Mouse (Mus musculus): Measurements from ENCODE around the gene Pias3. TPM values are rescaled to one million over a fixed set of nuclear protein-coding genes. Genes with fewer than 3 reads are reported as not detected.
"Not testable (repeated sequence)": the region's sequence is repeated elsewhere in the genome, so short reads cannot be mapped to it uniquely, and the experiment has no call there.

Pias3 gene
- 22.0 and 34.9 TPM in 2 replicates for polyA plus RNA-seq (2011; ENCODE audit: insufficient read depth, insufficient read length, low replicate concordance, missing spikeins)

- WGBS, result 1% methylated on average over 35 of the region's 35 CpGs
- TF ChIP-seq CTCF (IDR thresholded peaks at IDR 0.05; ENCODE audit: control insufficient read depth, insufficient read depth, low read length) (no peak), POLR2A (IDR thresholded peaks at IDR 0.05; ENCODE audit: borderline replicate concordance, control insufficient read depth, low read depth, low read length) (peak; percentile 64; the same call in 1 of the 2 replicates)
- H3K27ac ChIP-seq (ENCODE audit: control insufficient read depth, insufficient read depth, low read depth, low read length, poor library complexity), result peak within 1 kb of the TSS; percentile 99
- H3K4me1 ChIP-seq (ENCODE audit: control insufficient read depth, insufficient read depth, low read length), result no peaks in the 10 kb centered on the region; the same call in 1 of the 2 replicates
- H3K4me3 ChIP-seq (replicated peaks; ENCODE audit: control insufficient read depth, low read depth, low read length), result peak within 1 kb of the TSS; percentile 90
These were observed at the start of gene Pias3 for GRCm38 (mm10) chr3:96696198-96696765. Gene Pias3 (plus strand): TSS chr3:96696384.

- TF ChIP-seq POLR2A (IDR thresholded peaks at IDR 0.05; ENCODE audit: borderline replicate concordance, control insufficient read depth, low read depth, low read length) (no peak), CTCF (IDR thresholded peaks at IDR 0.05; ENCODE audit: control insufficient read depth, insufficient read depth, low read length) (no peak)
- Histone ChIP-seq H3K4me1 (ENCODE audit: control insufficient read depth, insufficient read depth, low read length) (no peaks in the 10 kb centered on the region), H3K27ac (ENCODE audit: control insufficient read depth, insufficient read depth, low read depth, low read length, poor library complexity) (no peak overlapping the region), H3K4me3 (replicated peaks; ENCODE audit: control insufficient read depth, low read depth, low read length) (no peak overlapping the region)
- WGBS, result 85% methylated on average over 3 of the region's 3 CpGs
These were observed 48.8 kb upstream of the Pias3 start for GRCm38 (mm10) chr3:96647365-96647764.

- H3K4me3 ChIP-seq (replicated peaks; ENCODE audit: control insufficient read depth, low read depth, low read length), result no peak overlapping the region
- TF ChIP-seq CTCF (IDR thresholded peaks at IDR 0.05; ENCODE audit: control insufficient read depth, insufficient read depth, low read length) (no peak), POLR2A (IDR thresholded peaks at IDR 0.05; ENCODE audit: borderline replicate concordance, control insufficient read depth, low read depth, low read length) (no peak)
- no peaks in the 10 kb centered on the region for H3K4me1 ChIP-seq (ENCODE audit: control insufficient read depth, insufficient read depth, low read length)
- WGBS, result 41% methylated on average over 2 of the region's 2 CpGs
- H3K27ac ChIP-seq (ENCODE audit: control insufficient read depth, insufficient read depth, low read depth, low read length, poor library complexity), result no peak overlapping the region
These were observed 35.3 kb upstream of the Pias3 start for GRCm38 (mm10) chr3:96660901-96661300.

GRCm38 (mm10) chr3:96662731-96663316 lies 33.4 kb upstream of the Pias3 start:
- no peak overlapping the region for H3K27ac ChIP-seq (ENCODE audit: control insufficient read depth, insufficient read depth, low read depth, low read length, poor library complexity)
- H3K4me1 ChIP-seq (ENCODE audit: control insufficient read depth, insufficient read depth, low read length), result no peaks in the 10 kb centered on the region
- no peak for TF ChIP-seq CTCF (IDR thresholded peaks at IDR 0.05; ENCODE audit: control insufficient read depth, insufficient read depth, low read length)
- no peak for TF ChIP-seq POLR2A (IDR thresholded peaks at IDR 0.05; ENCODE audit: borderline replicate concordance, control insufficient read depth, low read depth, low read length)
- WGBS, result 78% methylated on average over 8 of the region's 8 CpGs
- no peak overlapping the region for H3K4me3 ChIP-seq (replicated peaks; ENCODE audit: control insufficient read depth, low read depth, low read length)

- TF ChIP-seq POLR2A (IDR thresholded peaks at IDR 0.05; ENCODE audit: borderline replicate concordance, control insufficient read depth, low read depth, low read length), result no peak
- peak; percentile 27 for TF ChIP-seq CTCF (IDR thresholded peaks at IDR 0.05; ENCODE audit: control insufficient read depth, insufficient read depth, low read length)
These were observed 32.5 kb upstream of the Pias3 start for GRCm38 (mm10) chr3:96663432-96664239.

GRCm38 (mm10) chr3:96665732-96666363 lies 30.3 kb upstream of the Pias3 start:
- not testable (repeated sequence) for H3K27ac ChIP-seq (ENCODE audit: control insufficient read depth, insufficient read depth, low read depth, low read length, poor library complexity); H3K4me3 ChIP-seq (replicated peaks; ENCODE audit: control insufficient read depth, low read depth, low read length); H3K4me1 ChIP-seq (ENCODE audit: control insufficient read depth, insufficient read depth, low read length)
- WGBS, result 77% methylated on average over 7 of the region's 7 CpGs

More at GRCm38 (mm10) chr3:96663432-96664239, 32.5 kb upstream of the Pias3 start:
- WGBS, result 8% methylated on average over 18 of the region's 18 CpGs
- Histone ChIP-seq H3K4me3 (replicated peaks; ENCODE audit: control insufficient read depth, low read depth, low read length) (peak overlapping the region; percentile 0), H3K4me1 (ENCODE audit: control insufficient read depth, insufficient read depth, low read length) (no peaks in the 10 kb centered on the region), H3K27ac (ENCODE audit: control insufficient read depth, insufficient read depth, low read depth, low read length, poor library complexity) (no peak overlapping the region)

- 90% methylated on average over 5 of the region's 5 CpGs for WGBS
- H3K4me1 ChIP-seq (ENCODE audit: control insufficient read depth, insufficient read depth, low read length), result no peaks in the 10 kb centered on the region
- H3K4me3 ChIP-seq (replicated peaks; ENCODE audit: control insufficient read depth, low read depth, low read length), result no peak overlapping the region
- no peak overlapping the region for H3K27ac ChIP-seq (ENCODE audit: control insufficient read depth, insufficient read depth, low read depth, low read length, poor library complexity)
- TF ChIP-seq POLR2A (IDR thresholded peaks at IDR 0.05; ENCODE audit: borderline replicate concordance, control insufficient read depth, low read depth, low read length) (no peak), CTCF (IDR thresholded peaks at IDR 0.05; ENCODE audit: control insufficient read depth, insufficient read depth, low read length) (no peak)
These were observed 29.3 kb upstream of the Pias3 start for GRCm38 (mm10) chr3:96666916-96667315.

- no peak overlapping the region for H3K27ac ChIP-seq (ENCODE audit: control insufficient read depth, insufficient read depth, low read depth, low read length, poor library complexity)
- H3K4me3 ChIP-seq (replicated peaks; ENCODE audit: control insufficient read depth, low read depth, low read length), result no peak overlapping the region
- 38% methylated on average over 1 of the region's 1 CpGs for WGBS
- no peaks in the 10 kb centered on the region for H3K4me1 ChIP-seq (ENCODE audit: control insufficient read depth, insufficient read depth, low read length)
- TF ChIP-seq POLR2A (IDR thresholded peaks at IDR 0.05; ENCODE audit: borderline replicate concordance, control insufficient read depth, low read depth, low read length) (no peak), CTCF (IDR thresholded peaks at IDR 0.05; ENCODE audit: control insufficient read depth, insufficient read depth, low read length) (peak; percentile 49)
These were observed 28.9 kb upstream of the Pias3 start for GRCm38 (mm10) chr3:96667316-96667715.

All from bone marrow, adult 2 months (tissue).